Mouse (Mus musculus): ENCODE data around the gene Leap2. TPM values are rescaled to one million over a fixed set of nuclear protein-coding genes. Genes with fewer than 3 reads are reported as not detected.

The Leap2 gene
- total and polyA plus RNA-seq, 3 experiments, result 0.24 TPM; not detected in 2

DNA sequence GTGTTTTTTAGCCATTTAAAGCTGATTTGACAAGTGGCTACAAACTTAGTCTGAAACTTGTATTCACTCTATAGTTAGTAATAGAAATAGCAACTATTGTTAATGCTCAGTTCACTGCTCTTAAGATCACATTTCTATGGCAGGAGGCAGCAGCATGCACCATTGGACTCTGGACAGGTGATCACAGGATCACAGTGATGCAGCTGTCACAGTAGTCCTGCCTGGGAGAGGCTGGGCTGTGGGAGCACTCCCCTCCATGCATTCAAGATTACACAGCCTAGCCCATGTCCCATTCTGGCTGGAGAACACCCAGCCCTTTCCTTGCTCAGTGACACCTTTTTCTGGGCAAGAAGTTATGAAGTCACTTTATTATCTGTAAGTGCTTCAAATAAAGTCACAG is 4.9 kb downstream of the Leap2 start:
- H3K9me3 ChIP-seq (replicated peaks; ENCODE audit: insufficient read depth, low read length), result no peaks in the 10 kb centered on the region
- H3K27me3 ChIP-seq (ENCODE audit: control insufficient read depth in 1 of 2, insufficient read depth in 2 of 2, low read length in 2 of 2), result no peaks in the 10 kb centered on the region
- H3K79me2 ChIP-seq (ENCODE audit: control insufficient read depth, insufficient read depth, low read length, poor library complexity), result no peaks in the 10 kb centered on the region
- H3K4me1 ChIP-seq (ENCODE audit: control insufficient read depth in 1 of 2, insufficient read depth in 2 of 2, low read length in 2 of 2), result no peaks in the 10 kb centered on the region
- TF ChIP-seq TCF12 (IDR thresholded peaks at IDR 0.05; ENCODE audit: low read depth, low read length) (no peak), ZNF384 (IDR thresholded peaks at IDR 0.05; ENCODE audit: low read depth, low read length) (no peak), MAZ (IDR thresholded peaks at IDR 0.05; ENCODE audit: low read depth, low read length) (no peak), ZC3H11A (IDR thresholded peaks at IDR 0.05; ENCODE audit: low read depth, low read length) (no peak), NELFE (IDR thresholded peaks at IDR 0.05; ENCODE audit: low read depth, low read length) (no peak), EP300 (IDR thresholded peaks at IDR 0.05; ENCODE audit: low read depth in 1 of 2, low read length in 2 of 2) (no peak), CHD2 (IDR thresholded peaks at IDR 0.05; ENCODE audit: low read length) (no peak), POLR2AphosphoS5 (IDR thresholded peaks at IDR 0.05; ENCODE audit: borderline replicate concordance, low read depth, low read length) (no peak), POLR2AphosphoS2 (IDR thresholded peaks at IDR 0.05; ENCODE audit: low read length) (no peak), HCFC1 (IDR thresholded peaks at IDR 0.05; ENCODE audit: low read depth, low read length) (no peak)
- H3K27ac ChIP-seq (ENCODE audit: control insufficient read depth, low read depth, low read length), result no peak overlapping the region
- no peak overlapping the region for H3K9ac ChIP-seq (ENCODE audit: control insufficient read depth, low read depth, low read length, poor library complexity, severe bottlenecking)
- no peak for DNase-seq (ENCODE audit: low read depth, low spot score)
- no peak overlapping the region for H3K4me3 ChIP-seq (ENCODE audit: control insufficient read depth in 1 of 2, insufficient read depth in 1 of 2, low read depth in 2 of 2, low read length in 2 of 2)
- H3K36me3 ChIP-seq (ENCODE audit: control insufficient read depth in 1 of 2, insufficient read depth in 2 of 2, low read length in 2 of 2), result peaks cover 0 to 36% of the 10 kb centered on the region in 2 experiments; a peak in 2 of 4 replicates

DNA sequence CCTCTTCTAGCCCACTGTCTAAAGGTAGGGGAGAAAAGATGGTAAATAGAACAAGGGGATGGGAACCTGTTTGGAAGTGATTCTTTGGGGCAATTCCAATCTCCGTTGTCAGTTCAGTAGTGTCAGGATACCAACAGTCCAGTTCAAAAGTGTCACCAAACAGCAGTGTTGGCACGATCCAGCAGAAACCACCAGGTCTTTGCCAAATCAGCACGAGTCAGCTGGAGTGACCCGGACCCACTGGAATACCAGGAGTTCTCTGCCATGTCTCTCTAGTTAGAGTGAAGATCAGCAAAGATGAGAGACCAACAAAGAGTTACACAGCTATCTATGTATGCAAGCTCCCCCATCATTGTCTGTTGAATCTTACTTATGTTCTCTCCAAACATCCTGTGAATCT is 9.1 kb downstream of the Leap2 start:
- H3K79me2 ChIP-seq (ENCODE audit: control insufficient read depth, insufficient read depth, low read length, poor library complexity), result no peaks in the 10 kb centered on the region
- peaks cover 0 to 63% of the 10 kb centered on the region in 2 experiments; a peak in 2 of 4 replicates for H3K36me3 ChIP-seq (ENCODE audit: control insufficient read depth in 1 of 2, insufficient read depth in 2 of 2, low read length in 2 of 2)
- H3K27ac ChIP-seq (ENCODE audit: control insufficient read depth, low read depth, low read length), result no peak overlapping the region
- no peaks in the 10 kb centered on the region for H3K4me1 ChIP-seq (ENCODE audit: control insufficient read depth in 1 of 2, insufficient read depth in 2 of 2, low read length in 2 of 2)
- no peak overlapping the region for H3K9ac ChIP-seq (ENCODE audit: control insufficient read depth, low read depth, low read length, poor library complexity, severe bottlenecking)
- H3K27me3 ChIP-seq (ENCODE audit: control insufficient read depth in 1 of 2, insufficient read depth in 2 of 2, low read length in 2 of 2), result no peaks in the 10 kb centered on the region
- no peaks in the 10 kb centered on the region for H3K9me3 ChIP-seq (replicated peaks; ENCODE audit: insufficient read depth, low read length)
- DNase-seq (ENCODE audit: low read depth, low spot score), result no peak
- H3K4me3 ChIP-seq (ENCODE audit: control insufficient read depth in 1 of 2, insufficient read depth in 1 of 2, low read depth in 2 of 2, low read length in 2 of 2), result no peak overlapping the region
- no peak for TF ChIP-seq SMC3 (IDR thresholded peaks at IDR 0.05; ENCODE audit: low read depth, low read length)
- no peak for TF ChIP-seq RCOR1 (IDR thresholded peaks at IDR 0.05; ENCODE audit: low read depth, low read length)
- no peak for TF ChIP-seq TCF12 (IDR thresholded peaks at IDR 0.05; ENCODE audit: low read depth, low read length)
- TF ChIP-seq ZMIZ1 (IDR thresholded peaks at IDR 0.05; ENCODE audit: low read depth, low read length), result no peak
- no peak for TF ChIP-seq POLR2AphosphoS2 (IDR thresholded peaks at IDR 0.05; ENCODE audit: low read length)

DNA sequence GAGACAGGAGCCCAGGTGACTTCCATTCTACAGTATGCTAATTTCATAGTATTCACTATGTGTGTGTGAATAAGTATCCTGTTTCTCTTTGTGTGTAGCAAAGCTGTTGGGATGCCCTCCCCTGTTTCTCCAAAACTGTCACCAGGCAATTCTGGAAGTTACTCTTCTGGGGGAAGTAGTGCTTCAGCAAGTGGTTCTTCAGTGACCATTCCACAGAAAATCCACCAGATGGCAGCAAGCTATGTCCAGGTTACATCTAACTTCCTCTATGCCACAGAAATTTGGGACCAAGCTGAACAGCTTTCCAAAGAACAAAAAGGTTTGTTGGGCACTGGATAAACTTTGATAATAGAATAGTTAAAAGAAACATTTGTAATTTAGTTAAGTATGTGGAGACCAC is 11.2 kb downstream of the Leap2 start:
- DNase-seq (ENCODE audit: low read depth, low spot score), result peak; percentile 74
- Histone ChIP-seq H3K4me1 (ENCODE audit: control insufficient read depth in 1 of 2, insufficient read depth in 2 of 2, low read length in 2 of 2) (no peaks in the 10 kb centered on the region), H3K27ac (ENCODE audit: control insufficient read depth, low read depth, low read length) (no peak overlapping the region), H3K36me3 (ENCODE audit: control insufficient read depth in 1 of 2, insufficient read depth in 2 of 2, low read length in 2 of 2) (peaks cover 0 to 71% of the 10 kb centered on the region in 2 experiments; a peak in 2 of 4 replicates), H3K27me3 (ENCODE audit: control insufficient read depth in 1 of 2, insufficient read depth in 2 of 2, low read length in 2 of 2) (no peaks in the 10 kb centered on the region), H3K79me2 (ENCODE audit: control insufficient read depth, insufficient read depth, low read length, poor library complexity) (no peaks in the 10 kb centered on the region), H3K4me3 (ENCODE audit: control insufficient read depth in 1 of 2, insufficient read depth in 1 of 2, low read depth in 2 of 2, low read length in 2 of 2) (no peak overlapping the region), H3K9me3 (replicated peaks; ENCODE audit: insufficient read depth, low read length) (no peaks in the 10 kb centered on the region), H3K9ac (ENCODE audit: control insufficient read depth, low read depth, low read length, poor library complexity, severe bottlenecking) (no peak overlapping the region)
- TF ChIP-seq MYB (IDR thresholded peaks at IDR 0.05; ENCODE audit: low read depth, low read length) (no peak), HCFC1 (IDR thresholded peaks at IDR 0.05; ENCODE audit: low read depth, low read length) (no peak), CHD1 (IDR thresholded peaks at IDR 0.05; ENCODE audit: low read depth, low read length) (no peak), NRF1 (IDR thresholded peaks at IDR 0.05; ENCODE audit: insufficient read depth, low read depth, low read length, poor library complexity, severe bottlenecking) (no peak), ZC3H11A (IDR thresholded peaks at IDR 0.05; ENCODE audit: low read depth, low read length) (peak; percentile 41), ZMIZ1 (IDR thresholded peaks at IDR 0.05; ENCODE audit: low read depth, low read length) (no peak), MYC (IDR thresholded peaks at IDR 0.05; ENCODE audit: low read depth, low read length) (no peak), MXI1 (IDR thresholded peaks at IDR 0.05; ENCODE audit: low read depth, low read length) (no peak), CTCF (IDR thresholded peaks at IDR 0.05 in 2 of 3, conservative IDR thresholded peaks at IDR 0.05 in 1 of 3; ENCODE audit: control insufficient read depth in 1 of 3, insufficient read depth in 1 of 3, low read depth in 2 of 3, low read length in 3 of 3, poor library complexity in 1 of 3, severe bottlenecking in 1 of 3) (peak; percentile 47 to 85 (median 68)), MAFK (IDR thresholded peaks at IDR 0.05; ENCODE audit: borderline replicate concordance, low read depth, low read length) (no peak), GABPA (IDR thresholded peaks at IDR 0.05; ENCODE audit: low read depth, low read length) (no peak), ZNF384 (IDR thresholded peaks at IDR 0.05; ENCODE audit: low read depth, low read length) (no peak), POLR2A (IDR thresholded peaks at IDR 0.05; ENCODE audit: control insufficient read depth in 1 of 2, insufficient read depth in 1 of 2, low read depth in 1 of 2, low read length in 2 of 2, poor library complexity in 1 of 2) (no peak), MAZ (IDR thresholded peaks at IDR 0.05; ENCODE audit: low read depth, low read length) (no peak), UBTF (IDR thresholded peaks at IDR 0.05; ENCODE audit: borderline replicate concordance, insufficient read depth, low read depth, low read length) (no peak), MEF2A (IDR thresholded peaks at IDR 0.05; ENCODE audit: extremely low read depth, insufficient replicate concordance, low read depth, low read length, poor library complexity, severe bottlenecking) (no peak), CHD2 (IDR thresholded peaks at IDR 0.05; ENCODE audit: low read length) (no peak), KAT2A (conservative IDR thresholded peaks at IDR 0.05; ENCODE audit: low read depth, low read length) (no peak)
